Mouse (Mus musculus) layer of hippocampus, adult 2 months (tissue): Measurements from ENCODE around the gene Rapgef4. TPM values are rescaled to one million over a fixed set of nuclear protein-coding genes. Genes with fewer than 3 reads are reported as not detected.
A peak's percentile ranks its signal among the peaks of the same experiment; 100 is the strongest.
"Not testable (repeated sequence)": the region's sequence is repeated elsewhere in the genome, so short reads cannot be mapped to it uniquely, and the experiment has no call there.

ENCODE experiments used
- DNase-seq, 2 experiments: peaks; one replicate each; pipeline ENCODE4 v3.0.0; 2022; ENCODE audit warnings: low spot score in 2 of 2
- H3K27ac ChIP-seq: fragments of 200-600 bp; 2 replicates; pipeline ENCODE4 v1.8.1; 2022
- H3K4me3 ChIP-seq: fragments of 200-600 bp; 2 replicates; pipeline ENCODE4 v1.8.1; 2022; ENCODE audit warnings: mild to moderate bottlenecking
- CTCF ChIP-seq: fragments of 200-600 bp; conservative IDR thresholded peaks from 2 replicates; pipeline ENCODE4 v1.8.1; 2022; ENCODE audit warnings: antibody characterized with exemption, mild to moderate bottlenecking, moderate library complexity
- total RNA-seq, 2 experiments: library from RNA; stranded (reverse); gene quantifications; 2 replicates each; pipeline ENCODE4 v1.2.3; 2021

Gene Rapgef4
- total RNA-seq, 2 experiments from 2014 or later, result 381 TPM

GRCm38 (mm10) chr2:72125786-72126185 lies 144.7 kb downstream of the Rapgef4 start:
- Histone ChIP-seq H3K4me3 (no peak overlapping the region), H3K27ac (no peak overlapping the region)
- no peak for DNase-seq

DNA sequence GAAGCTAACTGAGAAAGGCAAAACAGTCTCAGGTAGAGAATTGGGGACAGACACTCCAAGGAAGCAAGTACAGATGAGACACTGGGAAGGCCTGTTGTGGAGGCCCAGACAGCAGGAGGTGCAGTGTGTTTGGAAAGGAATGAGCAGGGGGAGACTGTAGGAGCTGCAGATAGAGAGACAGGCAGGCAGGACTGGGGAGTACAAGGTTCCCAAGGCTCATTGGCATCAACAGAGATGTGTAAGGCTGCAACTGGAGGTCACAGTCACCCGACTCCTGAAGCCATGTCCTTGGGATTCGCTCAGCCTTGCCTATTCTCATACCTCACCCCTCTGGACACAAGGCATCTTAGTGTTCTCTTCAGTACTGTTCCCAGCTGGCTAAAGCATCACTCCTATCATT lies 145.4 kb downstream of the Rapgef4 start:
- Histone ChIP-seq H3K27ac (no peak overlapping the region), H3K4me3 (no peak overlapping the region)
- no peak for TF ChIP-seq CTCF
- DNase-seq, result no peak

More at GRCm38 (mm10) chr2:72125786-72126185, 144.7 kb downstream of the Rapgef4 start:
- no peak for TF ChIP-seq CTCF

- DNase-seq, result no peak
- no peak overlapping the region for H3K4me3 ChIP-seq
- TF ChIP-seq CTCF, result no peak
- no peak overlapping the region for H3K27ac ChIP-seq
These were observed 148.7 kb downstream of the Rapgef4 start for GRCm38 (mm10) chr2:72129612-72130311.

DNA sequence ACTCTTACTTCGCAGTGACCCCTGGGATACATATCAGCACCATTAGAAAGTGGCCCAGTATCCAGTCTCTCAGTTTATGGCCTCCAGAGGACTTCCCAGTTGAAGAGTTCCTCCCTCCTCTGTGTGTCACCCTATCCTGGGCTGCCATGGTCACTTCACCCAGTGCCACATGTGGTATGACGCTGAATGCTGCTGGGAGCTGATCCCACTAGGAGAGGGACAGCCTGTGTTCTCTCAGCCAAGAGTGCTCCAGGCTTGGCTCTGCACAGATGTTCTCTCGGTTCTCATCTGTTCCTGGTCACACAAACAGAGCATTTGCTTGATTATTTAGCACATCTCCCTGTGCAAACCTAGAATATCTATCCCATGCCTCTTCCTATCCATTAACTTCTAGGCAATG lies 151.2 kb downstream of the Rapgef4 start:
- no peak for TF ChIP-seq CTCF
- Histone ChIP-seq H3K4me3 (no peak overlapping the region), H3K27ac (no peak overlapping the region)
- no peak for DNase-seq

GRCm38 (mm10) chr2:72136045-72136444 lies 155.0 kb downstream of the Rapgef4 start:
- H3K27ac ChIP-seq, result peak overlapping the region; percentile 59
- no peak for TF ChIP-seq CTCF
- DNase-seq, result peak; percentile 30 to 58

DNA sequence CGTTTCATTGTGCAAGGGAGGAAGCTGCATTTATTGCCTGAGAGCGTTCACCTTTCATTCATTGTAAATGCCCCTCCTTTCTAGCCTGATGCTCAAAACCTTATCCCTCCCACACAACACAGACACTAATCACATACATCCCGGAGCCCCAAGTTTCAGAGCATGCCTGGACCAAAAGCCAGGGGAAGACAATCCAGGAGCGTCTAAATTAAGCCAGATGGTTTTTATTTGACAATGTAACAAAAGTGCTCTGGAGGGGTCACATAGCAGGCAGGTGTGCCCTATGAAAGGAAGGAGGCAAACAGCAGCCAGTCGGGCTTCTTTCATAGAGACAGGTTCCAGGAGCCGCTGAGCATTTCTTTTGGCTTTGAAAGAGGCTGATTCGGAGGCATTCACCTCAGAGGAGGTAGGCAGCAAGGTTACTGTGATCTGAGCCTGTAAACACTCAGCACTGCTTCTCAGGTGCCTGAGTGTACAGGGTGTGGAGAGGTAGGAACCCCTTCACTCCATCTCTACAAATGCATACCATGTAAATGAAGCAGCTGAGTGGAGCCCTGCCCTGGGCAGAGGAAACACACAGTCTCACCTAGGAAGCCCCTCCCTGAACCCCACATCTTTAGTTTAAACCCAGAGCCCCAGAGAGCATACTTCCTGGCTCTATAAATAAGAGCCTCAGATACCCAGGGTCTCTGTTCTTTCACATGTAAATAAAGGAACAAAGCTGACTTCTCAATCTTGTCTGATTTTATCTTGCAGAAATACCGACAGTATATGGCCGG lies 155.6 kb downstream of the Rapgef4 start:
- Histone ChIP-seq H3K4me3 (no peak overlapping the region), H3K27ac (peak overlapping the region; percentile 59)
- no peak for TF ChIP-seq CTCF
- no peak for DNase-seq

More at GRCm38 (mm10) chr2:72136045-72136444, 155.0 kb downstream of the Rapgef4 start:
- no peak overlapping the region for H3K4me3 ChIP-seq

DNA sequence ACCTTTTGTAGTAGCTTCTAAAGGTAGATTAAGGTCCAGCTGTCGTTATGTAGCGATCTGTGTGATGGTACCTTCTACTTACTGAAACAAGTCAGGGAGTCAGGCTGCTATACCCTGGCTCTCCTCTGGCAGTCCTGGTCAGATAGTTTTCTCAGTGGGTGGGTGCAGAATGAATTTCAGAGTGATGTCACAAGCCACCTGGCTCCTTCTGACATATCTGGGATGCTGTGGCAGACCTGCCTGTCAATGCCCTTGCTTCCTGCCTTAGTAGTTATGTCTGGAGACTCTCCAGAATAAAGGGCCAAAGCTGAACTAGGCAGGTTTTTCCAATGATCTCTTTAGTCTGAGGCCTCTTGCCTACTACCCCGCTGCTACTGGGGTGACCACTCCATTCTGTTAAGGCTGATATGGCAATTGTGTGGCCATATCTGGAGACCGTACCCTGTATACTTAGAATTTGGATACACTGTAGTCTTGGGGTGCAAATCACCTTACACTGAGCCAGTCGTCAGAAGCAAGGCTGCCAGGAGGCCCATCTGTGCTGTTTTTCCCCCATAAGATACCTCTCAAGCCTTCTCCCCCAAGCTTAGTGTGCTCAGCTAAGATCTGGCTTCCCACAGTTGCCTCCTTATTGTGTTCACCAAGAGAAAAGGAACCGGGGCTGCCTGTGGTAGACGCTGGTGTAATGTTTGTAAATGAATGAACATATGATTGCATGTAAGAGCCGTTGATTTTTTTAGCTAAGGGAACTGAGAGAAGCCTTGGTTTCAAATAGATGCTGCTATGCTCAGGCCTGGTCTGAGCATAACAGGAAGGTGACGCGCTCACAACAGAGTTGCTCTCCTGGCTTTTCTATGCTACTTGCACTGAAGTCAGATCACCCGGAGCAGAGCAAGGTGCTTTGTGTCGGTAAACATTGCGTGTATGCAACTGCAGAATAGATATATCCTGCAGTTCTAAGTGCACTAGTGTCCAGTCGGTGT lies 159.1 kb downstream of the Rapgef4 start:
- DNase-seq, result peak in 1 of 2 experiments; percentile 25
- peak overlapping the region; percentile 32; the same call in 1 of the 2 replicates for H3K27ac ChIP-seq

DNA sequence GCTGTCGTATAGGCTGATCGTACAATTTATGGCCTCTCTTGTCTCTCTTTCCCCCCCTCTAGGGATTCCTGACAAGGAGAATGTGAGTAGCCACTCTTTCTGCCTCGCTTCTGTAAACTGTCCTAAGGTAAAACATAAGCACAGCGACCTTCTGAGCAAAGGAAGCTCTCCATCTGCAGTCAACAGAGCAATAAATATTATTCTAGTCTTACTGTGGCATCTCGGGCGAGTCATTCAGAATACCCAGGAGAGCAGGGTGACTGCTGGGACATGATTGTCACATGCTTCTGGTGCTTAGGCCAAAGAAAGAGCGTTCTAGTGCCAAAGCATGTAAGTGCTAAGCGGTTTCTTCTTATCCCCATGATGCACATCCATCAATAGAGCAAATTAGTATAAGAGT lies 160.1 kb downstream of the Rapgef4 start:
- TF ChIP-seq CTCF, result no peak
- Histone ChIP-seq H3K4me3 (no peak overlapping the region), H3K27ac (no peak overlapping the region)
- DNase-seq, result no peak

More for the DNA sequence above, 159.1 kb downstream of the Rapgef4 start:
- no peak for TF ChIP-seq CTCF
- H3K4me3 ChIP-seq, result no peak overlapping the region

- not testable (repeated sequence) for H3K4me3 ChIP-seq, DNase-seq, H3K27ac ChIP-seq
These were observed 160.7 kb downstream of the Rapgef4 start for GRCm38 (mm10) chr2:72141732-72142131.

GRCm38 (mm10) chr2:72143413-72143812 lies 162.4 kb downstream of the Rapgef4 start:
- no peak for DNase-seq
- no peak for TF ChIP-seq CTCF
- Histone ChIP-seq H3K4me3 (no peak overlapping the region), H3K27ac (no peak overlapping the region)

DNA sequence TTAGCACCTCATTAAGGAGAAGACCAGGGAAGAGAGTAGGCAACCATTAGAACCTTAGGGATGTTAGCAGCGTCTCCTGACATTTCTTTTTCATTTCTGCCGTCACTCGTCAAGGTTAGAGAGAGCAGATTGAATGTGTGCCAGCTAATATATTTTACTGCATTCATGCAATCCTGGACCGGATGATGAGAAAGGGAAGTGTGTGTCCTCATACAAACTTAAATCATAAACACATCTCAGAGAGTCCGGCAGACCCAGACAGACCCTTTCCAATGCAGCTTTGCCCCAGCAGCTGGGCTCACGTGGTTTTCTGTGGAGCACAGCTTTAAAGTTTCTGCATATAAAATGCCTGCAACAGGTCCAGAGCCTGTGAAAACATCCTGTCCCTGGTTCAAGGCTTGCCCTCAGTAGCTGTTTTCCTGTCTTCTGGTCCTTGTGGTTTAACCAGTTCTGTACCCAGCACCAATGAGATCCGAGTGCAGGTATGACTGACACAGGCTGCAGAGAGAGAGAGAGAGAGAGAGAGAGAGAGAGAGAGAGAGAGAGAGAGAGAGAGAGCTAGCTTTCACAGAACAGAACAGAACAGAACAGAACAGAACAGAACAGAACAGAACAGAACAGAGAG lies 163.6 kb downstream of the Rapgef4 start:
- no peak overlapping the region for H3K4me3 ChIP-seq
- no peak overlapping the region for H3K27ac ChIP-seq
- no peak for DNase-seq
- no peak for TF ChIP-seq CTCF

- no peak for TF ChIP-seq CTCF
- no peak for DNase-seq
- Histone ChIP-seq H3K27ac (no peak overlapping the region), H3K4me3 (no peak overlapping the region)
These were observed 164.3 kb downstream of the Rapgef4 start for GRCm38 (mm10) chr2:72145281-72145875.
